Comparison of ENCODE assay signal across 8 mouse cellular contexts in genomic region chr6:103306420-103307249, GRCm38 (mm10).
DNase-seq lines count a peak whose midpoint lies in the region; ATAC-seq lines count a peak whose summit lies in the region.

No protein-coding gene starts in this region.

- no peaks in the 10 kb centered on the region for H3K4me1 ChIP-seq in hindbrain, embryonic 11.5 days (replicated peaks; ENCODE audit: control insufficient read depth, insufficient read depth, low read length)
- peaks cover 6% of the 10 kb centered on the region for H3K4me1 ChIP-seq in neural tube, embryonic 15.5 days

- no peaks in the 10 kb centered on the region for H3K27me3 ChIP-seq in hindbrain, embryonic 11.5 days (ENCODE audit: control insufficient read depth, insufficient read depth, low read length)
- H3K27me3 ChIP-seq in neural tube, embryonic 15.5 days (replicated peaks) = no peaks in the 10 kb centered on the region

- WGBS in hindbrain, embryonic 11.5 days = 50% methylated on average over 8 of the region's 8 CpGs
- 32% methylated on average over 8 of the region's 8 CpGs for WGBS in neural tube, embryonic 15.5 days

- DNase-seq in frontal cortex, postnatal 10 days (ENCODE audit: low spot score in 2 of 2) = no peak
- peak; percentile 73 for DNase-seq in 3T3-L1 (ENCODE audit: low read depth, low spot score)
- DNase-seq in c-Kit-negative CD71-positive TER-119-positive erythroid progenitor cells, embryonic 14.5 days (ENCODE audit: low read depth, low spot score) = peak; percentile 11
- peak; percentile 77 for DNase-seq in hindbrain, embryonic 11.5 days (ENCODE audit: low spot score)
- DNase-seq in testis, postnatal 10 days (ENCODE audit: low spot score) = no peak
- DNase-seq in gastrocnemius, adult 8-10 months (ENCODE audit: low spot score in 2 of 2) = no peak

- no peak overlapping the region for H3K9ac ChIP-seq in hindbrain, embryonic 11.5 days (ENCODE audit: low read depth, low read length)
- no peak overlapping the region for H3K9ac ChIP-seq in neural tube, embryonic 15.5 days (replicated peaks)

- H3K4me3 ChIP-seq in hindbrain, embryonic 11.5 days (ENCODE audit: low read depth, low read length) = no peak overlapping the region
- H3K4me3 ChIP-seq in neural tube, embryonic 15.5 days (replicated peaks) = no peak overlapping the region

- H3K36me3 ChIP-seq in hindbrain, embryonic 11.5 days (ENCODE audit: control insufficient read depth, insufficient read depth, low read length) = no peaks in the 10 kb centered on the region
- no peaks in the 10 kb centered on the region for H3K36me3 ChIP-seq in neural tube, embryonic 15.5 days

- no peak overlapping the region for H3K27ac ChIP-seq in hindbrain, embryonic 11.5 days (ENCODE audit: low read depth, low read length)
- peak overlapping the region; percentile 66 for H3K27ac ChIP-seq in neural tube, embryonic 15.5 days (replicated peaks)

- H3K4me2 ChIP-seq in hindbrain, embryonic 11.5 days (replicated peaks; ENCODE audit: low read depth, low read length) = no peak overlapping the region
- no peak overlapping the region for H3K4me2 ChIP-seq in neural tube, embryonic 15.5 days

- peak; percentile 80 for ATAC-seq in frontal cortex, adult (ENCODE audit: low TSS enrichment)
- peak; percentile 69 for ATAC-seq in hindbrain, embryonic 11.5 days (ENCODE audit: low FRiP score)
- ATAC-seq in neural tube, embryonic 15.5 days (ENCODE audit: low FRiP score) = peak; percentile 80

- H3K9me3 ChIP-seq in hindbrain, embryonic 11.5 days (ENCODE audit: control insufficient read depth, low read length) = no peaks in the 10 kb centered on the region
- H3K9me3 ChIP-seq in neural tube, embryonic 15.5 days (replicated peaks) = no peaks in the 10 kb centered on the region

Comparison
In these comparisons a context has a peak if more than half of its experiments do, and no peak if none do; other contexts are left out.
1. DNase-seq: peak in 3T3-L1 (single experiment), c-Kit-negative CD71-positive TER-119-positive erythroid progenitor cells, embryonic 14.5 days (single experiment) and hindbrain, embryonic 11.5 days (single experiment); none in frontal cortex, postnatal 10 days (0 of 2), testis, postnatal 10 days (single experiment) and gastrocnemius, adult 8-10 months (0 of 2).
2. Peak in every context shown above with its lines, with median percentiles within 50 percentile points of each other: ATAC-seq.